Mouse (Mus musculus) stomach, embryonic 16.5 days (tissue): ENCODE results near the gene Neurod6. TPM values are rescaled to one million over a fixed set of nuclear protein-coding genes. Genes with fewer than 3 reads are reported as not detected.

Experiments
- ATAC-seq: fragments of 200-750 bp; cut with Nextera tagmentation; 2 replicates; pipeline ENCODE4 v1.8.0; 2017; ENCODE audit warnings: moderate number of reproducible peaks, moderate TSS enrichment; ENCODE audit not compliant: insufficient read depth, low FRiP score
- H3K27ac ChIP-seq: fragments of 300-500 bp; sonication (generic); 2 replicates; pipeline ENCODE4 v1.5.1; 2014; ENCODE audit warnings: low read length
- H3K27me3 ChIP-seq: fragments of 300-500 bp; sonication (generic); 2 replicates; pipeline ENCODE4 v1.6.1; 2014; ENCODE audit warnings: low read length, control low read depth, mixed read lengths; ENCODE audit not compliant: control insufficient read depth, insufficient read depth
- H3K36me3 ChIP-seq: fragments of 300-500 bp; sonication (generic); 2 replicates; pipeline ENCODE4 v1.6.1; 2014; ENCODE audit warnings: low read length; ENCODE audit not compliant: control insufficient read depth, insufficient read depth
- H3K4me1 ChIP-seq: fragments of 300-500 bp; sonication (generic); 2 replicates; pipeline ENCODE4 v1.6.1; 2014; ENCODE audit warnings: low read length, control low read depth, mixed read lengths; ENCODE audit not compliant: control insufficient read depth, insufficient read depth
- H3K4me2 ChIP-seq: fragments of 300-500 bp; sonication (generic); 2 replicates; pipeline ENCODE4 v1.6.1; 2014; ENCODE audit warnings: low read depth, low read length, mixed read lengths
- H3K4me3 ChIP-seq: fragments of 300-500 bp; sonication (generic); replicated peaks from 2 replicates; pipeline ENCODE4 v1.5.1; 2014; ENCODE audit warnings: mild to moderate bottlenecking, low read length
- H3K9ac ChIP-seq: fragments of 300-500 bp; sonication (generic); 2 replicates; pipeline ENCODE4 v1.6.1; 2014; ENCODE audit warnings: low read length
- H3K9me3 ChIP-seq: fragments of 300-500 bp; sonication (generic); replicated peaks from 2 replicates; pipeline ENCODE4 v1.6.1; 2016; ENCODE audit warnings: low read length, control low read depth; ENCODE audit not compliant: control insufficient read depth
- WGBS: fragments of 180-500 bp; shearing (Covaris S2); extraction: QIAGEN DNeasy Blood & Tissue Kit; methylation state at CpG from one replicate; pipeline ENCODE4 v1.1.7; 2014; 5-methylcytosine and 5-hydroxymethylcytosine counted together
- polyA plus RNA-seq: library from polyadenylated mRNA; unstranded; fragments of >200 nt; fragmentation: Nextera tagmentation; extraction: Ambion mirVana; gene quantifications from 2 replicates; pipeline ENCODE4 v1.2.1, GENCODE M21; 2015

Neurod6 gene
- polyA plus RNA-seq, 1 experiment from 2014 or later: not detected

DNA sequence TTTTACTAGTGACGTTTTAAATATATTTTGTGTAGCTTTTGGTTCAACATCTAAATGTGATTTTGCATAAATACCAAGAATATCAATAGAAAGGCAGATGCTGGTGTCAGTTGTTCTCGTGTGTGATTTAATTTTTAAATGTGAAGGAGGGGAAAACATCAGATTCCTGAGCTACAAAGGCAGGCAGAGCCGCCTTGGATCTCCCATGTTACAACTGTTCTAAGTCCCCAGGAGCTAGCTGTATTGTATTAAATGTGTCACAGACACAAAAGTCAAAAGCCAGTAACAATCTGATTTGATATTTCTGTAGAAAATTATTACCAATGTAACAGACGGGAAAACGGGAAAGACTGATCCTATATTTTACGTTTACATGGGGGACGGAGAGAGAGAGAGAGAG, 1.8 kb upstream of the Neurod6 start:
- Histone ChIP-seq H3K9me3 (no peaks in the 10 kb centered on the region), H3K36me3 (no peaks in the 10 kb centered on the region), H3K4me2 (no peak overlapping the region), H3K27me3 (no peaks in the 10 kb centered on the region), H3K9ac (no peak overlapping the region), H3K27ac (no peak overlapping the region), H3K4me3 (no peak overlapping the region), H3K4me1 (no peaks in the 10 kb centered on the region)
- ATAC-seq: no peak
- WGBS: 68% methylated on average over 7 of the region's 7 CpGs

DNA sequence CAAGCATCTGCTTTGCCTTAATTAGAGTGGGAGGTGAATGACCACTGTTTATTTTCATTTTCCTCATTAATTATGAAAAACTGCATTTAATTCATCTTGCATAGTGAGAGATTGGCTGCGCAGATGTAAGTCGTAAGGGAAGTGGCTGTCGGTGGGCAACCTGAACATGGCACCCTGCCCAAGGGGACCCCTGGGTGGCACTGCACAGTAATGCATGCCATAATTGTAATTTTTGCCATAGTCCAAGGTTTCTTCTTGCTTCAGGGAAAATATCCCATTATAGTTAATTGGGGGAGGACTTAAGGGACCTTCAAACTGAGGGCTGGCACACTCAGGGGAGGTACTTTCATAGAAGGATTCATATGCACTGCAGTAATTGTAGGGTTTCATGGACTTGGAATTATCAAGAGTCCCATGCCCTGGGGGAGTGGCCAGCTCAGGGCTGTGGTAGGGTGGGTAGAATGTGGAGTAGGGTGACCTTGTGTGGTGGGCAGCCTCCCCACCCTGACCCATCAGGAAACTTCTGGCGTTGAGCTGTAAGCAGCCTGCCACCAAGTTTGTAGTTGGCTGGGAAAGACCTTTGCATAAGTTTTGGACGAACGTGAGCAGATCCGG, 2.4 kb downstream of the Neurod6 start:
- no peak for ATAC-seq
- no peak overlapping the region for H3K4me3 ChIP-seq
- H3K9ac ChIP-seq: no peak overlapping the region
- H3K27ac ChIP-seq: no peak overlapping the region
- no peaks in the 10 kb centered on the region for H3K36me3 ChIP-seq
- 0 out of 2 replicates have a peak, but pooled peaks cover 3% of the 10 kb centered on the region for H3K4me1 ChIP-seq
- peaks cover 11% of the 10 kb centered on the region; the same call in 1 of the 2 replicates for H3K27me3 ChIP-seq
- WGBS: 85% methylated on average over 7 of the region's 7 CpGs
- no peaks in the 10 kb centered on the region for H3K9me3 ChIP-seq
- no peak overlapping the region for H3K4me2 ChIP-seq

DNA sequence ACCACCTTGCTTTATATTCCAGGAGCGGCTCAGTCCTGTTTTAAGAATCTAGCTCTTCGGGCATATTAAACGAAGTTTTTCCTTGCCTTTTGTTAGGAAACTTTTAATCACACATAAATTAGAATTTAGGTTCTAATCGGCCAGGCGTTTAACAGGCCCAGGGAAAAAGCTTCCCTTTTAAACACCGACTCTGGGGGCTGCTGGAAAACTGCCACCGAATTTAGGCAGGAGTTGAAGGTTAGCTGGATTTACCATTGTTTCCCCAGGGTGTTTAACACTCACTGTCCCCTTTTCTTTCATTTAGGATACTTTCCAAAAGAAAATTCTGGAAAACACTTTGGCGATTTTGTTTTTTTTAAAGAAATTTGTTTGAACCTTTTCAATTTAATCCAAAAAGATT, 3.7 kb downstream of the Neurod6 start:
- WGBS: 20% methylated on average over 8 of the region's 8 CpGs
- Histone ChIP-seq H3K4me2 (peak overlapping the region; percentile 37), H3K9ac (no peak overlapping the region), H3K4me1 (0 out of 2 replicates have a peak, but pooled peaks cover 3% of the 10 kb centered on the region), H3K9me3 (no peaks in the 10 kb centered on the region), H3K27ac (no peak overlapping the region), H3K27me3 (peaks cover 11% of the 10 kb centered on the region; the same call in 1 of the 2 replicates), H3K36me3 (no peaks in the 10 kb centered on the region), H3K4me3 (no peak overlapping the region)
- no peak for ATAC-seq

DNA sequence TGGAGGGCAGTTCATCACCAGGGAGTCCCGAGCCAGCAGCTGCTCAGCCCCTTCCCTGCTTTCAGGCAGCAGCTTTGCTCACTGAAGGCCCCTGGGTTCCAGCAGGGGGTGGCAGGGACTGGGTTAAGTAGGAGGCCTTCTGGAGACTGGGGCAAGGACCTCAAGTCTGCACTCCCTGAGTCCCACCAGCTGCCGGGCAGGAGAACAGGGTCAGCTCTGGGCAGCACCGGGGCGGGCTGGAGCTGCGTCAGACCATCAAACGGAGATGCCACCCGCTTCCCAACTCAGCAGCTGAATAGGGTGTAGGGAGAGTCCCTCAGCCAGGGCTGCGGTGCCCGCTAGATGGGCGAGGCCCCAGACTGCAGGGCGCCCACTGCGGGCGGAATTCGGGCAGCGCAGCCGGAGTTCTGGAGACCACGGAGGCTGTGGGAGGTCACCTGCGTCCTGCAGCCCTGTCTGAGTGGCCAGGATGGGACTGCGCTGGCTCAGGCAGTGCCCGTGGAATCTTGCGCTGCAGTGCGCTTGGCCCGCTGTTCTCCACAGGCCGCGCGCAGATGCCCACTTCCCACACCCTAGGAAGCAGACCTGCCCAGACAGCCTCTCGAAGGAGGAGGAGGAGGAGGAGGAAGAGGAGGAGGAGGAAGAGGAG, 4.3 kb downstream of the Neurod6 start:
- 0 out of 2 replicates have a peak, but pooled peaks cover 3% of the 10 kb centered on the region for H3K4me1 ChIP-seq
- no peak overlapping the region for H3K27ac ChIP-seq
- H3K4me3 ChIP-seq: 0 out of 2 replicates have a peak overlapping the region, but pooled peaks have one; percentile 12
- H3K9ac ChIP-seq: peak overlapping the region; percentile 3; the same call in 1 of the 2 replicates
- no peaks in the 10 kb centered on the region for H3K36me3 ChIP-seq
- H3K27me3 ChIP-seq: peaks cover 11% of the 10 kb centered on the region; the same call in 1 of the 2 replicates
- 3% methylated on average over 27 of the region's 27 CpGs for WGBS
- H3K9me3 ChIP-seq: no peaks in the 10 kb centered on the region
- ATAC-seq: peak; percentile 64
- H3K4me2 ChIP-seq: peak overlapping the region; percentile 37

DNA sequence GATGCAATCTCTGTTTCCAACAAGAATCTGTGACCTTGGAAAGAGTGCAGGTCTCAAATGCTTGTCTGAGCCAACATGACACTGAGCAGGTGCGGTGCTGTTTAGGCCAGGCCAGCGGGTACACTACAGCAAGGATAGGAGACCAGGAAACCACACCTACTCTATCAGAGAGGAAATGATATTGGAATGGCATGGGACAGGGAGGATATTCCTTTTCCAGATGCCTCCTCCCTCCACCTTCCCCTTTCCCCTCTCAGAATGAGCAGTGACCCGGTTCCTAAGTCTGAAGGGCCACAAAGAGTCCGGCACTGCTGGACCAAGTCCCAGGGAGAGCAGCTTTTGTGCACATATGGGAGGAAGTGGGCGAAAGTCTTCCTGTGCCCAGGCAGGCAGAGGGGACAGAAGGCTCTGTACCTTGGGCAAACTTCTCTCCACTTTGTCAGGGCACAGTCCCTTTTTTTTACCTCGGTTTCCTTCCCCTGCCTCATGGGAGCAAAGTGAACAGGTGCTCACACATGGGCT, 4.9 kb downstream of the Neurod6 start:
- Histone ChIP-seq H3K36me3 (no peaks in the 10 kb centered on the region), H3K9ac (no peak overlapping the region), H3K4me2 (no peak overlapping the region), H3K4me1 (0 out of 2 replicates have a peak, but pooled peaks cover 3% of the 10 kb centered on the region), H3K9me3 (no peaks in the 10 kb centered on the region), H3K27ac (no peak overlapping the region), H3K27me3 (peaks cover 11% of the 10 kb centered on the region; the same call in 1 of the 2 replicates), H3K4me3 (no peak overlapping the region)
- WGBS: 70% methylated on average over 6 of the region's 6 CpGs
- ATAC-seq: no peak

DNA sequence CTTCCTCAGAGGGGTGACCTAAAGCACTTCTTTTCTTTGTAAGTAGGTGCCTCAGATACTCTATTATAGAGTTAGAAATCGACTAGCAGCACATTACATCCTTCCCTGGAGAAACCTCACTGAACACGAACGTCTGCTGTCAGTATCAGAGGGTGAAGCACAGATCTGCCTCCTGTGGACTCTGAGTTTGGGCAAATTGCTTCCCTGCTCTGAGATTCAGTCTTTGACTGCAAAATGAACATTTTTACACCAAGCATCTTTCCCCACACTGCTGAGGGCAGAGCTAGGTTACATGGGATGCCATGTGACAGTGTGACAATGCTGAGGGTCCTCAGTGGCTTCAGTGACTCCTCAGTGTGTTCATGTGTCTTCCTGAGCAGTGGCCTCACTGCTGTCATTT, 13.3 kb downstream of the Neurod6 start:
- ATAC-seq: no peak
- H3K27ac ChIP-seq: no peak overlapping the region
- no peaks in the 10 kb centered on the region for H3K9me3 ChIP-seq
- H3K4me3 ChIP-seq: no peak overlapping the region
- H3K27me3 ChIP-seq: no peaks in the 10 kb centered on the region
- H3K4me1 ChIP-seq: no peaks in the 10 kb centered on the region
- no peak overlapping the region for H3K4me2 ChIP-seq
- no peak overlapping the region for H3K9ac ChIP-seq
- WGBS: 74% methylated on average over 3 of the region's 3 CpGs
- no peaks in the 10 kb centered on the region for H3K36me3 ChIP-seq

DNA sequence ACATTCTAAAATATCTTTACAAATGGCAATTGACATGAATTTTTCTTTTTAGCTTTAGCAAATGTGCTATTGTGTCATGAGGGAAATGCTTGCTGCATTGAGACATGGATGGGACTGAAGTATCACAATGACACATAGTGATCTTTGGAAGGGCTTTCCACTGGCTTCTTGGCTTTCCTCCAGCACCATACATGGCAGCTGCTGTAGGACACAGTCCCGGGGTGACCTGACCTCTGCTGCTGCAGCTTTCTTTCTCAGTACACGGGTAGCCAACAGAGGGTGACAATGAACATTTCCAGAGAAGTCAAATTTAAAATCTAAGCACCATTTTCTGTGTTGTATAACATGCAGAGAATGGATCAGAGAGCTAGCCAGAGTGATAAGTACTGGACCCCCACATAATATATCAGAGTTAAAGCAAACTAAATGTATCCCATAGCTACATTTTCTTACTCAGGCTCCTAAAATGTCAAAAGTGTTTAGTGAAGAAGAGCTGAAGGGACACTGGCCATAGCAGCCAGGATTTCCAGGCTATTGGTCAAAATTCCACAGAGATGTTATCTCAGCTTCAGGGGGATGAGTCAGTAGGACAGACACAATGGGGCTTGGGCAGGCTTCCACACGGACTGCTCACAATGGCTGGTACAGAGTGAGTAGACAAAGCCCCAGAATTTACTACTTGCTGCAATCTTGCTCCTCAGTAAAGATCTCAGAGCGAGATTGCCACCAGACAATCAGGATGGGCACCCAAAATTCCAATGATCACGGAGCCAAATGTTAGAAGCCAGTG, 19.7 kb downstream of the Neurod6 start:
- no peak overlapping the region for H3K9ac ChIP-seq
- no peaks in the 10 kb centered on the region for H3K27me3 ChIP-seq
- no peak overlapping the region for H3K4me3 ChIP-seq
- no peak for ATAC-seq
- whole genome bisulfite sequencing: 61% methylated on average over 5 of the region's 5 CpGs
- H3K4me2 ChIP-seq: no peak overlapping the region
- no peaks in the 10 kb centered on the region for H3K36me3 ChIP-seq
- H3K9me3 ChIP-seq: no peaks in the 10 kb centered on the region
- H3K4me1 ChIP-seq: no peaks in the 10 kb centered on the region
- no peak overlapping the region for H3K27ac ChIP-seq

DNA sequence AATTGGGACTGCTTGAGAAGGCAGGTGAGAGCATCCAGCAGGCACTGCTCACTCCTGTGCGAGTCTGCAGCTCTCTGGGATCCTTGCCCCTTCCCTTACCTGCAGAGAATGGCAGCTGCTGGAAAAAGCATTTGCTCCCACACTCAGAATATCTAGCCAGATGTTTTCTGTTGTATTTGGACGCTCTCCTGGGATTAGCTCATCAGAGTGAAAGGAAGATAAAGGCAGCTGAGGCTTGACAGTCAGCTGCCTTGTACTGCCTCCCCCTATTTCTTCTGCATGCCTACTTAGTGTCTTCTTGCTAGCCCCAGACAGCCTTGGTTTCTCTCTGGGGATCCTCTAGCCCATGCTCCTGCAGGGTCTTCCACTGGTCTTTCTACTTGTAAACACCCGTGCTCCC, 31.1 kb downstream of the Neurod6 start:
- no peak for ATAC-seq
- H3K4me3 ChIP-seq: no peak overlapping the region
- no peak overlapping the region for H3K27ac ChIP-seq
- 42% methylated on average over 3 of the region's 3 CpGs for WGBS
- H3K9me3 ChIP-seq: no peaks in the 10 kb centered on the region
- H3K27me3 ChIP-seq: no peaks in the 10 kb centered on the region
- H3K36me3 ChIP-seq: no peaks in the 10 kb centered on the region
- 0 out of 2 replicates have a peak, but pooled peaks cover 3% of the 10 kb centered on the region for H3K4me1 ChIP-seq
- H3K4me2 ChIP-seq: no peak overlapping the region
- H3K9ac ChIP-seq: no peak overlapping the region

DNA sequence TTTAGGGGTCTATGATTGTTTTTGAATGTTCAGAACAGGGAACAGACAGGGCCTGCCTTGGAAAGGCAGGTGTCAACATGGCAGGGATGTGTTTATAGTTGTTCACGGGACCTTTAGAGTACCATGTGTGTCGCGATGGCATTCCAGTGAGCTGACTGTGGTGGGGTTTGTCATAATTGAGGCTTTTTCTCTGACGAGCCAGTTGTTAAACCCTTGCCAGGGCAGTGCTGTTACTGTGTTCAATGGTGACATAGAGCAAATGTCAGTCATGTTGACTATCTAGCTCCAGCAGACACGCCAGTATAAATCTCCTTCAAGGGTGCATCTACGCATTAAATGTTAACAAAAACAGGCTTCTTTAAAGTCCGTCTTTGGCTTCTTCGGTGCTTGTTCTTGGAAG, 31.5 kb downstream of the Neurod6 start:
- no peak overlapping the region for H3K4me3 ChIP-seq
- H3K9ac ChIP-seq: no peak overlapping the region
- WGBS: 61% methylated on average over 8 of the region's 8 CpGs
- H3K36me3 ChIP-seq: no peaks in the 10 kb centered on the region
- no peaks in the 10 kb centered on the region for H3K27me3 ChIP-seq
- no peak for ATAC-seq
- no peak overlapping the region for H3K27ac ChIP-seq
- H3K4me2 ChIP-seq: no peak overlapping the region
- no peaks in the 10 kb centered on the region for H3K9me3 ChIP-seq
- 0 out of 2 replicates have a peak, but pooled peaks cover 3% of the 10 kb centered on the region for H3K4me1 ChIP-seq
